Mouse (Mus musculus) myocyte (in vitro differentiated cells): Measurements from ENCODE around the gene Calr3.

Experiments
- CEBPB ChIP-seq: IDR thresholded peaks from 2 replicates; pipeline ENCODE4 v1.6.1; 2011; ENCODE audit warnings: mild to moderate bottlenecking, moderate library complexity; ENCODE audit not compliant: poor library complexity, insufficient read depth, severe bottlenecking
- E2F4 ChIP-seq: IDR thresholded peaks from one replicate; pipeline ENCODE4 v1.6.1; 2011; ENCODE audit warnings: mild to moderate bottlenecking, control low read depth, moderate library complexity; ENCODE audit not compliant: insufficient read depth
- MAX ChIP-seq: IDR thresholded peaks from one replicate; pipeline ENCODE4 v1.6.1; 2011; ENCODE audit warnings: low read depth, mild to moderate bottlenecking, control low read depth
- MYOD1 ChIP-seq, 3 experiments: IDR thresholded peaks; one replicate each; pipeline ENCODE4 v1.6.1; 2011; ENCODE audit warnings: control low read depth in 2 of 3, low read depth in 2 of 3, mild to moderate bottlenecking in 2 of 3, moderate library complexity in 1 of 3; ENCODE audit not compliant: insufficient read length in 2 of 3, control insufficient read depth in 1 of 3
- MYOG ChIP-seq, 3 experiments: IDR thresholded peaks; one replicate each; pipeline ENCODE4 v1.6.1; 2011; ENCODE audit warnings: control low read depth in 2 of 3, low read depth in 2 of 3, mild to moderate bottlenecking in 2 of 3; ENCODE audit not compliant: insufficient read length in 2 of 3, control insufficient read depth in 1 of 3, insufficient read depth in 1 of 3
- POLR2A ChIP-seq: IDR thresholded peaks from one replicate; pipeline ENCODE4 v1.6.1; 2011; ENCODE audit warnings: low read depth, mild to moderate bottlenecking, control low read depth, moderate library complexity; ENCODE audit not compliant: insufficient read length
- POLR2AphosphoS2 ChIP-seq: IDR thresholded peaks from one replicate; pipeline ENCODE4 v1.6.1; 2011; ENCODE audit warnings: low read depth, control low read depth; ENCODE audit not compliant: insufficient read length
- REST ChIP-seq: IDR thresholded peaks from one replicate; pipeline ENCODE4 v1.6.1; 2011; ENCODE audit warnings: mild to moderate bottlenecking, control low read depth, moderate library complexity; ENCODE audit not compliant: insufficient read depth, insufficient read length
- SRF ChIP-seq: IDR thresholded peaks from one replicate; pipeline ENCODE4 v1.6.1; 2011; ENCODE audit warnings: low read depth; ENCODE audit not compliant: control insufficient read depth, insufficient read length
- TCF12 ChIP-seq: IDR thresholded peaks from one replicate; pipeline ENCODE4 v1.6.1; 2011; ENCODE audit warnings: mild to moderate bottlenecking, control low read depth; ENCODE audit not compliant: poor library complexity, insufficient read depth, severe bottlenecking
- TCF3 ChIP-seq: IDR thresholded peaks from one replicate; pipeline ENCODE4 v1.6.1; 2011; ENCODE audit warnings: low read depth, control low read depth; ENCODE audit not compliant: insufficient read length
- USF1 ChIP-seq: IDR thresholded peaks from one replicate; pipeline ENCODE4 v1.6.1; 2011; ENCODE audit warnings: low read depth, mild to moderate bottlenecking, control low read depth, moderate library complexity

- TF ChIP-seq POLR2A = no peak
- no peak for TF ChIP-seq REST
- no peak for TF ChIP-seq MAX
- TF ChIP-seq USF1 = no peak
- no peak for TF ChIP-seq CEBPB
- TF ChIP-seq MYOD1 (IDR thresholded peaks at IDR 0.05; ENCODE audit: control insufficient read depth in 1 of 3, insufficient read length in 2 of 3, low read depth in 2 of 3) = no peak
- TF ChIP-seq E2F4 = no peak
- no peak for TF ChIP-seq TCF12
- TF ChIP-seq POLR2AphosphoS2 = no peak
- TF ChIP-seq MYOG (IDR thresholded peaks at IDR 0.05; ENCODE audit: control insufficient read depth in 1 of 3, insufficient read depth in 1 of 3, insufficient read length in 2 of 3, low read depth in 2 of 3) = no peak
- no peak for TF ChIP-seq TCF3
- no peak for TF ChIP-seq SRF
These were observed 8.7 kb downstream of the Calr3 start for GRCm38 (mm10) chr8:72434952-72435351.
